Mouse (Mus musculus) intestine, postnatal 0 days (tissue): ENCODE measurements around the gene Tead1. TPM values are rescaled to one million over a fixed set of nuclear protein-coding genes. Genes with fewer than 3 reads are reported as not detected.

ENCODE experiments used
- ATAC-seq: fragments of 200-750 bp; cut with Nextera tagmentation; 2 replicates; pipeline ENCODE4 v1.8.0; 2017; ENCODE audit warnings: mild to moderate bottlenecking, moderate TSS enrichment, moderate library complexity
- H3K27ac ChIP-seq: fragments of 300-500 bp; sonication (generic); 2 replicates; pipeline ENCODE4 v1.5.1; 2014; ENCODE audit warnings: mild to moderate bottlenecking, low read depth, low read length, moderate library complexity
- H3K27me3 ChIP-seq: fragments of 300-500 bp; sonication (generic); replicated peaks from 2 replicates; pipeline ENCODE4 v1.6.1; 2014; ENCODE audit warnings: low read length, mixed read lengths; ENCODE audit not compliant: control insufficient read depth, insufficient read depth
- H3K36me3 ChIP-seq: fragments of 300-500 bp; sonication (generic); 2 replicates; pipeline ENCODE4 v1.6.1; 2014; ENCODE audit warnings: mild to moderate bottlenecking, moderate library complexity; ENCODE audit not compliant: control insufficient read depth, insufficient read depth
- H3K4me1 ChIP-seq: fragments of 300-500 bp; sonication (generic); replicated peaks from 2 replicates; pipeline ENCODE4 v1.6.1; 2014; ENCODE audit warnings: antibody characterized with exemption, low read length, mixed read lengths; ENCODE audit not compliant: control insufficient read depth, insufficient read depth
- H3K4me2 ChIP-seq: fragments of 300-500 bp; sonication (generic); replicated peaks from 2 replicates; pipeline ENCODE4 v1.6.1; 2014; ENCODE audit warnings: low read depth, mild to moderate bottlenecking, moderate library complexity
- H3K4me3 ChIP-seq: fragments of 300-500 bp; sonication (generic); 2 replicates; pipeline ENCODE4 v1.5.1; 2014; ENCODE audit warnings: low read depth, low read length
- H3K9ac ChIP-seq: fragments of 300-500 bp; sonication (generic); 2 replicates; pipeline ENCODE4 v1.6.1; 2014; ENCODE audit warnings: mild to moderate bottlenecking, low read depth, low read length
- H3K9me3 ChIP-seq: fragments of 300-500 bp; sonication (generic); 2 replicates; pipeline ENCODE4 v1.6.1; 2016; ENCODE audit warnings: mixed run types; ENCODE audit not compliant: control insufficient read depth
- CTCF ChIP-seq: sonication (generic); IDR thresholded peaks from 2 replicates; pipeline ENCODE4 v1.5.1; 2016; ENCODE audit warnings: low read depth, mild to moderate bottlenecking, control low read depth, antibody characterized with exemption, moderate library complexity
- WGBS: fragments of 180-500 bp; shearing (Covaris S2); extraction: QIAGEN DNeasy Blood & Tissue Kit; methylation state at CpG from one replicate; pipeline ENCODE4 v1.1.7; 2014; 5-methylcytosine and 5-hydroxymethylcytosine counted together
- polyA plus RNA-seq: library from polyadenylated mRNA; unstranded; fragments of >200 nt; fragmentation: Nextera tagmentation; extraction: Ambion mirVana; gene quantifications from 2 replicates; pipeline ENCODE4 v1.2.1, GENCODE M21; 2015

Tead1 gene
- polyA plus RNA-seq, 1 experiment from 2014 or later = 7.4 TPM

DNA sequence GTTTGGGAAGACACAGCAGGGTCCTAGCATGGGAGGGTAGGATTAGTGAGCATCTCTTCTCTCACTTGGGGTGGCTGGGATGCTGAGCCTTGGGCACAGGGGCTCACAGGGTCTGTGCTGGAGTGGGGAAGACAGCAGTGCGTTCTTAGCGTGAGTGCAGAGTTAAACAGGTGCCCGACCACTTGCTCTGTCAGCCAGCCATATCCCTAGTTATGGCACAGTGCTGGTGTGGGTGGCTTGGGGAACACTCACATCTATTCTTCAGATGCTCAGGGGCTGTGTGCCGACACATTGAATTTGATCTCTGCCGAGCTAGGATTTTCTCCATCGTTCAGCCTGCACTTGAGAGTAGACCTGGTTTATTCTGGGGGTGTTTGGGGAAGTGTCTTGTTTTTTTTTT lies 92.3 kb downstream of the Tead1 start:
- Histone ChIP-seq H3K27me3 (no peaks in the 10 kb centered on the region), H3K4me2 (no peak overlapping the region), H3K4me1 (no peaks in the 10 kb centered on the region), H3K36me3 (no peaks in the 10 kb centered on the region), H3K27ac (no peak overlapping the region), H3K9ac (no peak overlapping the region), H3K4me3 (no peak overlapping the region), H3K9me3 (no peaks in the 10 kb centered on the region)
- no peak for ATAC-seq
- no peak for TF ChIP-seq CTCF
- WGBS = 88% methylated on average over 6 of the region's 6 CpGs

DNA sequence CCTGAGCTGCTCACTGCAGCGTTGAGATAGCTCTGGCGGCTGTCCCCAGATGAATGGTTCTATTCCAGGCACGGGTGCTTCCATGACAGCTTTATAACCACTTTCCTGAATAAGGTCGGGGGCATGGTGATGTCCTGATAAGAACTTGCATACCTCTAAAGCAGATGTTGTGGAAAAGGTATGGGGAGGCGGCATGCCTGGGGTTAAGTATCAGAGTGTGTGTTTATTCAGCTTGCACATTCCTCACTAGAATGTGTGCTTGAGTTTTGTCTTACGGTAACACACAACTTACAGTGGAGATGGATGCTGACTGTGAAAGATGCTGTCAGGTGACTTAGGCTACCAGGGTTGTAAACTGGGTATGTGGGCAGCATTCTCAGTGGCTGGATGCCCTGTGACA lies 93.7 kb downstream of the Tead1 start:
- no peak overlapping the region for H3K9ac ChIP-seq
- WGBS = 25% methylated on average over 6 of the region's 6 CpGs
- TF ChIP-seq CTCF = no peak
- no peaks in the 10 kb centered on the region for H3K27me3 ChIP-seq
- H3K36me3 ChIP-seq = no peaks in the 10 kb centered on the region
- H3K27ac ChIP-seq = no peak overlapping the region
- no peak overlapping the region for H3K4me2 ChIP-seq
- no peaks in the 10 kb centered on the region for H3K9me3 ChIP-seq
- H3K4me3 ChIP-seq = no peak overlapping the region
- H3K4me1 ChIP-seq = no peaks in the 10 kb centered on the region
- no peak for ATAC-seq

DNA sequence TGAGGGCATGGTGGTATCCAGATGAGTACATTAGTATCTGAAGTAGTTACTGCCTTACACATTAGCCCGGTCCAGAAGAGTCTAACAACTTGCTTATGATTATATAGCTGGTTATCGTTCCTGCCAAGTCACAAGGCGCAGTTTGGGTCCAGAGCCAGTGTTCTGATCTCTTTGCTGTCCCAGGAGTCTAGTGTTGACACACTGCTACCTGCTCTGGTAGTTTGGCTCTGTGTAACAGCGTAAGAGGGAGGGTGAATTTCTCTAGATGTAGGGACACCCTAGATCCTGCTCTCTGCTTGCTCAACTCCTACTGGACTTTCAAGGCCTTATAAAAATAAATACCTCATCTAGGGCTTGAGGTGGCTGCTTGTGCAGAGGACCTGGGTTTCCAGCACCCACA lies 94.5 kb downstream of the Tead1 start:
- no peak for ATAC-seq
- 80% methylated on average over 4 of the region's 4 CpGs for WGBS
- Histone ChIP-seq H3K36me3 (no peaks in the 10 kb centered on the region), H3K27me3 (no peaks in the 10 kb centered on the region), H3K4me2 (no peak overlapping the region), H3K9me3 (no peaks in the 10 kb centered on the region), H3K4me3 (no peak overlapping the region), H3K27ac (no peak overlapping the region), H3K4me1 (no peaks in the 10 kb centered on the region), H3K9ac (no peak overlapping the region)
- no peak for TF ChIP-seq CTCF

DNA sequence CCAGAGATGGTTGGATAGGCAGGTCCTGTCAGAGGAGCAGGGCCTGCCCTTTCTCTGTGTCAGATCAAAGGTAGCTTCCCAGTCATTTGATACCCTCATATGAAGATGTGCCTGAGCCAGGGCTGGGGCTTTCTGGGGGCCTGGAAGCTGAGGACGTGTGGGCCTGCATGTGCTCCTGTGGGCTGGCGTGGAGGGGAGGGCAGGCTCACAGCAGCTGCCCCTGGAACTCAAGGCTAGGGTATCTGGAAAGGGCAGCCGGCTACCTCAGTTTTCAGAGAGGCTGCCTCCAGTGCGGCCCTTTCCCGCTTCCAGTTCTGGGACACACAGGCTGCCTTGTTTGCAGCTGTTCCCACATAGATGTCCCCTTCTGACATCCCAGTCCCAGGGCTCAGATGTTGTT lies 96.7 kb downstream of the Tead1 start:
- Histone ChIP-seq H3K27me3 (no peaks in the 10 kb centered on the region), H3K4me1 (0 out of 2 replicates have a peak, but pooled peaks cover 3% of the 10 kb centered on the region), H3K9ac (no peak overlapping the region), H3K4me3 (no peak overlapping the region), H3K4me2 (no peak overlapping the region), H3K9me3 (no peaks in the 10 kb centered on the region), H3K36me3 (no peaks in the 10 kb centered on the region), H3K27ac (no peak overlapping the region)
- no peak for ATAC-seq
- 66% methylated on average over 5 of the region's 5 CpGs for WGBS
- no peak for TF ChIP-seq CTCF

DNA sequence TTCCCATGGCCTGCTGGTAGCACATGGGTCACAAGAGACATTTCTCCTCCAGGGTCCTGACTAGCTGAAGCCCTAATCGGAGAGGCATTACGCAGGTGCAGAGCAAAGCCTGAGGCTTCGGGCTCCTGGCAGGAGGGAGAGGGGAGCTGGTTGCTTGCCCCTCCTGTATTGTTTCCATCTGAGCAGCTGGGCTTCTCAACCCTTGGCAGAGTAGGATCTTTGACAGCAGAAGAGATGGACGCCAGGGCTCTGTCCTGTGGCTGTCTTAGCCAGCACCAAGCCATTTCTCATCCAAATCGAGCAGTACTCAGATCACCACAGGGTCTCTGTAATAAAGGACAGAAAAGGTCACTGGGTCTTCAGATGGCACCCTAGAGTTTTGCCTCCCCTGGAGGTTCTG lies 97.6 kb downstream of the Tead1 start:
- Histone ChIP-seq H3K36me3 (no peaks in the 10 kb centered on the region), H3K27me3 (no peaks in the 10 kb centered on the region), H3K27ac (no peak overlapping the region), H3K4me1 (0 out of 2 replicates have a peak, but pooled peaks cover 7% of the 10 kb centered on the region), H3K9ac (no peak overlapping the region), H3K9me3 (no peaks in the 10 kb centered on the region), H3K4me3 (no peak overlapping the region), H3K4me2 (no peak overlapping the region)
- TF ChIP-seq CTCF = no peak
- 82% methylated on average over 5 of the region's 5 CpGs for WGBS
- ATAC-seq = no peak

DNA sequence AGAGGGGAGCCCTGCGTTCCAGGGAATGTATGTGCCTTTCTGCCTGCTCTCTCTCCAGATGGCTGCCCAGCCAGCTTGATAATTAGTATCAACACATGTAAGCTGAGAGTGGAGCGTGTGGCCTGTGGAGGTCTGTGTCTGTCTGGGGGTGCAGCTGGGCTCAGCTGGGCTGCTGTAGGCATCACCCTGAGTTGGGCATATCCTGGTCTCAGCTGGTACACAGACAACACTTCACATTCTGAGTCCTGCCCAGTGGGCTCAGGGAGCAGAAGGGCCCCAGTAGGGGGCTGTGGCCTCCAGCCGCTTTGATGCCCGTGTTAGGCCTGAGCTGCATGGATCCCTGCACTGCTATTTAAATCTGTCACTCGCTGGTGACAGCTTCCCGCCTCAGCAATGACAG lies 100.5 kb downstream of the Tead1 start:
- H3K4me2 ChIP-seq = no peak overlapping the region
- H3K4me1 ChIP-seq = 0 out of 2 replicates have a peak, but pooled peaks cover 7% of the 10 kb centered on the region
- H3K9ac ChIP-seq = no peak overlapping the region
- H3K9me3 ChIP-seq = no peaks in the 10 kb centered on the region
- TF ChIP-seq CTCF = no peak
- H3K27ac ChIP-seq = no peak overlapping the region
- no peak for ATAC-seq
- WGBS = 60% methylated on average over 6 of the region's 6 CpGs
- no peaks in the 10 kb centered on the region for H3K36me3 ChIP-seq
- H3K27me3 ChIP-seq = no peaks in the 10 kb centered on the region
- no peak overlapping the region for H3K4me3 ChIP-seq

DNA sequence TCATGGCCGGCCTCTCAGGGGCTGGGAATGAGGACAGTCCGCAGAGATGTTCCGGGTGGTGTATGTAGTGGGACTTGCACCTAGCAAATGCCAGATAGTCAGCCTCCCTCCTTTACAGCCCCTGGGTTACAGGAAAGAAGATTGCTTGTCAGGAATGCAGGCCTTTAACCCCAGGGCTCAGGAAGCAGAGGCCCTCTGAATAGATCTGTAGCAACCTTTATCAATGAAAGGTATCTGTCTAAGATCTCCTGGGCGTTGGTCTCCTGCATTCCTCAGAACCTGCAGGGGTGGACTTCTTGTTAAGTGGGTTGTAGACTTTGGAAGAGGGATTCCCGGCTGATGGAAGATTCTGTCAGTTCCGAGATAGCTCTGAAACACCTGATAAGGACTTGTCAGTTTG lies 101.8 kb downstream of the Tead1 start:
- Histone ChIP-seq H3K9me3 (no peaks in the 10 kb centered on the region), H3K4me2 (0 out of 2 replicates have a peak overlapping the region, but pooled peaks have one; percentile 21), H3K4me3 (no peak overlapping the region), H3K36me3 (no peaks in the 10 kb centered on the region), H3K9ac (no peak overlapping the region), H3K27ac (peak overlapping the region; percentile 11; the same call in 1 of the 2 replicates), H3K4me1 (0 out of 2 replicates have a peak, but pooled peaks cover 7% of the 10 kb centered on the region), H3K27me3 (no peaks in the 10 kb centered on the region)
- peak; percentile 68 for ATAC-seq
- 36% methylated on average over 6 of the region's 6 CpGs for WGBS
- TF ChIP-seq CTCF = no peak
